Mouse (Mus musculus) lung, adult 18-20 months (tissue): ENCODE data around the gene Abraxas1.

ENCODE experiments used
- DNase-seq, 2 experiments: peaks; one replicate each; pipeline ENCODE4 v3.0.0; 2022; ENCODE audit warnings: mixed read lengths in 2 of 2

Gene Abraxas1

GRCm38 (mm10) chr5:100822826-100823225 is 2.1 kb upstream of the Abraxas1 start:
- no peak for DNase-seq

- DNase-seq, result no peak
Measured at GRCm38 (mm10) chr5:100821375-100821774, 610 bp upstream of the Abraxas1 start.

GRCm38 (mm10) chr5:100819568-100820480 is 941 bp downstream of the Abraxas1 start:
- DNase-seq, result no peak

- DNase-seq, result no peak
Measured at GRCm38 (mm10) chr5:100818341-100818740, 2.4 kb downstream of the Abraxas1 start.

DNA sequence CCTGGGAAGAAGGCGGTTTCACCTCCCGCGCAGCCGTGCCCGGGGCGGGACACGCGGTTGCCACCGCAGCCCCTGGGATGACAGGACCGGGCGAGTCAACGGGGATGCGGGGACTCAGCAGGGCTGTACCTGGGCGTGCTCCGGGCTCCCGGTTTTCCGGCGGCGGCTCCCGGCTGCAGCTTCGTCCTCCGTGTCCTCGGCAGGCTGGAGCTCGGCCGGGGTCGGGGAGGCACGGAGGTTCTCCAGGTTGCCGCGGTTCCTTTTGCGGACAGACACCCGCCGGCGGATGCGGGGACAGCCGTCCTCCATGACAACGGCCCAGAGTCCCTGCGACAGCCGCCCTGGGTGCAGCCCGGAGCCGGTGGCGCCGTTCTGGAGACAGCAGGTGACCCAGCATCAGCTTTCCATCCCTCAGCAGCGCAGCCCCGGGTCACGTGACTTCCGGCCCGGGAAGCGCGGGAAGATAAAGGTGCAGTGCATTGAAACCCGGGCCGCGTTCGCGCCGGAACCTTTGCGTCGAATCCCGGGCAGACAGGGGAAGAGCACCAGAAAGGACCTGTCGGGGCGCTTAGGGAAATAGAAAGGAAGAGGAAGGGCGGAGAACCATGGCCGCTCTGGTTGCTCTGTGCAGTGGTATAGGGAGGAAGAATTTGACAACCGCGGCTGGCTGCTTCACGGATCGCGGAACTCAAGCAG is 22.5 kb downstream of the Abraxas1 start, which contains the start of the genes Helq and Mrps18c:
Gene Helq (minus strand): TSS at position 434 of the 696 bp plus-strand sequence.
Gene Mrps18c (plus strand): TSS at position 463 of the 696 bp plus-strand sequence.
- peak; percentile 90 to 92 for DNase-seq

- no peak for DNase-seq
Measured at GRCm38 (mm10) chr5:100794084-100794483, 26.7 kb downstream of the Abraxas1 start.

DNA sequence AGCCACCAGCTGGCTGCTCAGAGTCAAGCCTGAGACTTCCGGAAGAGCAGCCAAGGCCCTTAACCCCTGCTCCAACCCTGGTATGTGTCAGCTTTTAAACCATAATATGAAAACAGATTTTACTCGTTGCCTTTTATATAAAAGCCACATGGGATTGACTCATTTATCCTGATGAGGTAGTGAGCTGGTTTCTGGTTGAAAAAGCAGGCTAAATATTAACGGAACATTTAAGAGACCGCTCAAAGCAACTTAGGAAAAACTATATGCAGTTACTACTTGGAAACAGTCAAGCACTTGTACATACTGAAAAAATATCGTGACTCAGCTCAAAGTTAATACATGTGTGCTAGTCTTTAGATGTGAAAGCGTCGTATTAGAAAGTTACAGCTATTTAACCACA is 28.5 kb downstream of the Abraxas1 start:
- no peak for DNase-seq

DNA sequence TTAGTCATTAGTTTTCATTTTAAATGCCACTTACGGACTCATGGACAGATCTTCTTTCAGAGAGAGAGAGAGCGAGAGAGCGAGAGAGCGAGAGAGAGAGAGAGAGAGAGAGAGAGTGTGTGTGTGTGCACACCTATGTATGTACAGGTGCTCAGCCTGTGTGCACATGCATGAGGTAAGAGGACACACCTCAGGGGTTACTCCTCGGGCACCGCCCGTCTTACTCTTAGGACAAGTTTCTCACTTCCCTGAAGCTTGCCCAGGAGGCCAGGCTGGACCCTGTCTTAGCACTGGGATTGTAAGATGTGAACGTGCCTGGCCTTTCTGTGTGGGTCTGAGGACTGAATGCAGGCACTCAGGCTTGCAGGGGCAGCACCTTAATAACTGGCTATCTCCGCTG is 33.2 kb downstream of the Abraxas1 start:
- no peak for DNase-seq

DNA sequence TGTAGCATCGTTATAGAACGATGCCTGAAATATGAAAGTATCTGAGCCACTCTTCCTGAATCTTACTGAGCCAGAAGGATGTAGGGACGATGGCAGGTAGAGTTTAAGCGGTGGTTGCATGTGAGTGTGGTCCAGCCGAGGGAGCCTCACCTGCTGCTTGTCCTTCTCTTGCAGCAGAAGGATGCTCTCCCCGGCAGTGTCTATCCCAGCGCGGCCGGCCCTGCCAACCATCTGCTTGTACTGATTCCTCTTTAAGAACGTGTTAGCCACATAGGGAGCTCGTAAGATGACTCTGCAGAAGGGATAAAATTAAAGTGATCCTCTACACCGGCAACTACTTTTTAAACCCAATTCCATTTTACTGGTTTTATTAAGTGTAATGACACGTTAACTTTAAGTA is 41.8 kb downstream of the Abraxas1 start:
- DNase-seq, result no peak

DNA sequence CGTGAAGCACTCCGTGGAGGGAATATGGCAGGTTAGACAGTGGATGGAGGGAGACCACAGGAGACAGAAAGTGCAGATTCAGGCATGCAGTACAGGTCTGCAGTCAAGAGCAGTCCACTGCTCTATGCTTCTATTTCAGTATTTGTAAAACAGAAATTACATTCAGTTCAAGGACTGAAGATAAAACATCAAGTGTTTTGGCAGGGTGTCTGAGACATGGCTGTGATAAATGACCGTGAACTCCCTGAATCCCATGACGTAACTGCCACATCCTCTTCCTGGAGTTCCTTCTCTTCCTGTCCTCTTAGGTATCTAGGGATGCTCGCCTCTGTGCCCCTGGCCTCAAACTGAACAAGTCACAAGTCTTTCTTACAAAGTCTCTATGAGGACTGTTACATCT is 43.9 kb downstream of the Abraxas1 start:
- DNase-seq, result no peak

DNA sequence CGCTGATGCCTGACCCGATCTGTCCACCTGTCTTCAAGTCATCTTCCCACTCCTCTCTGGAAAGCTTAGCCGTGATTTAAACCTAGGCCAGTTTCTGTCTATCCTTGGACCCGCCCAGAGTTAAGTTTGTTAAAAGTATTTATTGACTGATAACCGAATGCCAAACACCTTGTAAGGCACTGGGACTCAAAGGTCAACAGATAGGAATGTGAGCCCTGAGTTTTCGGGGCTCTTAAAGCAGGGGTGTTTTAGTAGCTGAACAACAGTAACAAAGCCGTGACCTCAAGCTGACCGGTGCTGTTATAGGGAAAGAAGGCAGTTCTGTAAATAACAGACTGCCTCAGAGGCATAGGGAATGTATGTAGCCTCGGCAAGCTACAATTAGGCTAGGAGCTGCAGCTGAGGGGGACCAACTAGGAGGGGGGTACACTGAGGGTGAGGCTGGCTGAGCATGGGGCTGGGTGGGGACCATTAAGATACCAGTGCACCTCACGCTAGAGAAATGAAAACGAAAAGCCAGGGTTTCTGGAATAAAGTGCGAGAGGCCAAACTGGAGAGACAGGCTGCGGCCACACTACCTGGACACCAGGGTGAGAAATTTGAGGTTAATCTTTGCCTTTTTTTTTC is 44.9 kb downstream of the Abraxas1 start:
- no peak for DNase-seq

DNA sequence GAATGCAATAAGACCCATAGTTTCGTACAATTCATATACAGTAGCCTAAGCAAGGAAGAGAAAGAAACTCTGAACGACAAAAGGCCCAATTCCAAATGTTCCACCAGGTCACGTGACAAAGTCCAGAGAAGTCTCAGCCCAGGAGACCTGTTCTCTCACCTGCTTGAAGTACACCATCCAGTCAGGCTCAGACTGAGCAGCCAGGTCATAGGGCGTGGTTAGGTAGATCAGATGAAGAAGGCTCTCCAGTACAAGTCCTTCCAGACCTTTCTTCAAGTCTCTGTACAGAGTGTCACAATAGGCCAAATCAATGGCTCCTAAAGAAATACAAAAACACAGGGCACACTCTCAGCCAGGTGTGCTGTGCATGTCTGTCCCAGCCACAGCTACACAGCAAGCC is 49.2 kb downstream of the Abraxas1 start:
- no peak for DNase-seq

- no peak for DNase-seq
Measured at GRCm38 (mm10) chr5:100766026-100766425, 54.7 kb downstream of the Abraxas1 start.

DNA sequence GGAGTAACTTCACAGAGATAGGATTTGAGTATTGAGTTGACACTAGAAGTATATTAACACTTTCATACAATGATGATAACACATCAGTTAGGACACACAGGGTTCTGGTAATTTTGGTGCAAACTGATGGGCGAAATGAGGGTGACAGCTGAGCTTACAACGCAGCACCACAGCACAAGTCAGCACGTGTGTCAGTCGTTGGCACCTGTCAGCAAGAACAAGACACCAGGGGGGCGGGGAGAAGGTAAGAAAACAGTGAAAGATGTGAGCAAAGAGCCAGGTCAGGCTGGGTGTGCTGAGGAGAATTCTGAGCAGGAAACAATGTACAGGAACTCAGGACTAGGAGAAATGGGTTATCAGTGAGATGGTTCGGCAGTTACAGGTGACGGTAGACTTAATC is 59.0 kb downstream of the Abraxas1 start:
- DNase-seq, result no peak

DNA sequence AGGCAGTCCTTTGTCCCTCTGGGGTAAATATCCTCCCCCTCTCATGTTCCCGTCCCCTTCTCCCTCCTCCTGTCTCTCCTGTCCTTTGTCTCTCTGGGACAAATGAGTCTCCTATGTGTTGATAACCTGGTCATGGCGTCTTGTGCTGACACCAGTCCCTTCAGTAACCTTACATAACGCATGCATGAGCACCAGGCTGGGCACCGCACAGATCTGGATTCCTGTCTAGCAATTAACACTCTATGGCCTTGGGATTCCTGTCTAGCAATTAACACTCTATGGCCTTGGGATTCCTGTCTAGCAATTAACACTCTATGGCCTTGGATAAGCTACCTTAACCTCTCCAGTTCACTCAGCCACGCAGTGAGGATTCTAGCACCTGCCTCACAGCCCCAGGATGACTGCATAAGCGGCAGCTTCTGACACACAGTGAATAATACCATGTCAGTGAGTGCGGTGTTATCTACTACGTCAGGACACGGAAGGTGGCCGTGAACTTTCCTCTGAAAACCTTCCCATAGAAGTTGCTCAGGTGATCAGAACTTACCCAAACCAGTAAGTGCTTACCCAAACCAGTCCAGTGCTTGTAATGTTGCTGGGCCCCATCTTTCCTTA is 60.6 kb downstream of the Abraxas1 start:
- no peak for DNase-seq

- no peak for DNase-seq
Measured at GRCm38 (mm10) chr5:100758121-100758520, 62.6 kb downstream of the Abraxas1 start.
